Mouse (Mus musculus) liver, postnatal 0 days (tissue): ENCODE measurements around the gene Nup205.

Experiments used
- CTCF ChIP-seq: sonication (generic); IDR thresholded peaks from 2 replicates; pipeline ENCODE4 v1.5.1; 2016; ENCODE audit warnings: antibody characterized with exemption, low read depth
- EP300 ChIP-seq: IDR thresholded peaks from 2 replicates; pipeline ENCODE4 v1.6.1; 2016; ENCODE audit warnings: antibody characterized with exemption, low read depth, mild to moderate bottlenecking

- TF ChIP-seq CTCF (no peak), EP300 (no peak)
These were observed 80.5 kb downstream of the Nup205 start for GRCm38 (mm10) chr6:35257626-35258190.
